Mouse (Mus musculus): Measurements from ENCODE around the gene Pnpla1.

Pnpla1 gene

DNA sequence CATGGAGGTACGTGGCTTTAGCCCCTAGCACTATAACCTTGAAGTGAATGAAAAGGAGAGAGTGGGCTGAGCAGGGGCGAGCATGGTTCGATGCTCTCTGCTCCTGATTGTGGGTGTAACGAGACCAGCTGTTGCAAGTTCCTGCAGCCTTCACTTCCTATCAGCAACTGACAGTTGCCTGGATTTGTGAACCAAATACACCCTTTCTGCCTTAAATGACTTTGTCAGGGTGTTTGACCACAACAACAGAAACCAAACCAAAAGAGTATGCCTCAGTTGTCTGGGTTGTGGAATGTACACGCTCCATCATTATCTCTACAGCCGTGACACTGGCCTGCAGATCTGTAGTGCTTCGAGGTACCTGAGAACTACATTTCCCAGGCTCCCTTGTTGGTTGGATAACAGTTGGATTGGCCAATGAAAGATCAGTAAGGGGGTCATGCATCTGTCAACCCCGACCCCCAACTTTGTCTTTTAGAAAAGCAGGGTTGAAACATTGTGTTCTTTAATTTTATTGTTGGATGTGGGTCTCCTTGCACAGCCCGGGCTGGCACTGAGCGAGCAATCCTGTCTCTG lies 25.8 kb downstream of the Pnpla1 start:
- ATAC-seq (ENCODE audit: low TSS enrichment): no peak

- ATAC-seq (ENCODE audit: low TSS enrichment): no peak
Observed at GRCm38 (mm10) chr17:28885231-28885630, 27.0 kb downstream of the Pnpla1 start.

DNA sequence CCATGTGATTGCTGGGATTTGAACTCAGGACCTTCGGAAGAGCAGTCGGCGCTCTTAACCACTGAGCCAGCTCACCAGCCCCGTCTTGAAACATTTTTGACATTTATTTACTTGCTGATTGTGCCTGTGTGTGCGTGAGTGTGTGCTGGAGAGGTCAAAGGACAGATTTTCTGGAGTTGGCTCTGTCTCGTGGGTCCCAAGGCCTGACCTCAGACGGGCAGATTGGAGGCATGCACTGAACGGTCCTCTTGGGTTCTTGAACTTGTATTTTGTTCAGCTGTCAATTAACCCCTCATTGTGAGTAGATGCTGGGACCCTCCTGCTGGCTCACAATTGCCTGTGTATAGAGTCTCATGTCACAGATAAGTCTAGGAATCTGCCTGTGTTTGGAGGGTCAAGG lies 28.1 kb downstream of the Pnpla1 start:
- ATAC-seq (ENCODE audit: low TSS enrichment): no peak

DNA sequence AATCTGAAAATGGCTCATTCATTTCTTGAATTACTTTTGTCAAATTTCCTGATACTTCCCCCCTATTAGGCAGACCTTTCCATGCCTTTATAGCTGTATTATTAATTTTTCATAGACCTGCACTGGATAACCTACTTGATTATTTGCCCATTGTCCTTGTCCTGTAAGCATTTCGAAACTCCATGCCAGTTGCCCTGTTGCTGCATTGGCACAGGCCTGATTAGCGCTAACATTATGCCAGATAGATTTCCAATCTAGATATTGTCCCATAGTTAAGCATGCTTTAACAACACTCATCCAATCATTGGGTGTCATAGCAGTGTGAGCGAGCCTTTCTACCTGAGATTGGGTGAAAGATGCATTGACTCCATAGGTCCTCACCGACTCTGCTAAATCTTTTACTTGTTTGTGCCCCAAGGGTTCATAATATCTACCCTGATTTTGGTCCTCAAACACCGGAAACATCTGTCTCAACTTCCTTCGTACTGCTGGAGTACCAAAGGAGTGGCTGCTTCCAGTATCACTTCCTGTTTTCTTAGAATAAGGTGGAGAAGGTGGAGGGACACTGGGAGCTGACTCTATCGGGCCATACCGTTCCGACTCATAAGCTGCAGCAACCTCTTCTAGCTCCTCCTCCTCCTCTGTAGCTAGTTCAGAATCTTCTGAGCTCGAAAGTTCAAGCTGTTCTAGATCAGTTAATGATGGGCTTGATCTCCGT lies 36.0 kb downstream of the Pnpla1 start:
- ATAC-seq (ENCODE audit: low TSS enrichment): no peak

GRCm38 (mm10) chr17:28895217-28895875 lies 37.1 kb downstream of the Pnpla1 start:
- no peak for ATAC-seq (ENCODE audit: low TSS enrichment)

DNA sequence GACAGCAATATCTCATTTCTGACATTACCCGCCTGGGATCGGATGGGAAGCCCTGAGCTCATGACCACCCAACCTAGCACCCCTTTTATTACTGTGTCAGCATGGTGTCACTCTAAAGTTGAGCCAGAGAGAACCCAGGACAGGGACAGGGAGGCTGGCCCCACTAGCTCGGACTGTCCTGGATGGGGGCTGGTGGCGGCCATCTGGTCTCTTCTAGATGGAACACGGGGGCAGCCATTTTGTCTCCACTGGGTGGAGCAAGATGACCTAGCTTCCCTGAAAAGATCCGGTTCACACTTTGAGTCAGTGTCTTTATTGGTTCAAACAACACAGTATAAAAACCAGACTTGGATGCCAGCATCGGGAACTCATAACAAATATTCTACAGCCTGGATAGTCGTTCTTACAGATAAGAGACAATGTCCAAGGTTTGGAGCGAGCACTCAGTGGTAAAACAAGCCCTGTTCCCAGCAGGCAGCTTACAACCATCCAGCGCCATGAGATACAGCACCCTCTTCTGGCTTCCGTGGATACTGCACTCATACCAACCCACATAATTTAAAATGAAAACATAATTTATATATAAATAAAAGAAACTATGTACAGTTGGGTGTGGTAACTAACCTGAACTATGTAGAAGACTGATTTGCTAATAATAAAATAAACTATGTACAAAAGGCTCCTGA lies 38.0 kb downstream of the Pnpla1 start:
- ATAC-seq (ENCODE audit: low TSS enrichment): no peak

DNA sequence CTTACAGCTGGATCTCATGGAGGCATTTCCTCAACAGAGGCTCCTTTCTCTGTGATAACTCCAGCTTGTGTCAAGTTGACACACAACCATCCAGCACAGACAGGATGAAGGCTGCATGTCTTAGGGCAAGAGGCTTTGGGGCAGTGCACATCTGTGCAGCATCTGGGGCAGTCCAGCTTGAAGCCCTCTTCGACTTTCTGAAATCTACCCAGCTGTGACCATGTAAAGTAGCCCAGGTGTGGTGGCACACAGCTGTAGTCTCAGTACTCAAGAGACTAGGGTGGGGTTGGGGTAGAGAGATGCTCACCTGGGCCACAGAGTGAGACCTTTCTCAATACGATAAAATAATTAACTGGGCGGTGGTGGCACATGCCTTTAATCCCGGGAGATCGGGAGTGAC lies 39.6 kb downstream of the Pnpla1 start:
- ATAC-seq (ENCODE audit: low TSS enrichment): no peak

DNA sequence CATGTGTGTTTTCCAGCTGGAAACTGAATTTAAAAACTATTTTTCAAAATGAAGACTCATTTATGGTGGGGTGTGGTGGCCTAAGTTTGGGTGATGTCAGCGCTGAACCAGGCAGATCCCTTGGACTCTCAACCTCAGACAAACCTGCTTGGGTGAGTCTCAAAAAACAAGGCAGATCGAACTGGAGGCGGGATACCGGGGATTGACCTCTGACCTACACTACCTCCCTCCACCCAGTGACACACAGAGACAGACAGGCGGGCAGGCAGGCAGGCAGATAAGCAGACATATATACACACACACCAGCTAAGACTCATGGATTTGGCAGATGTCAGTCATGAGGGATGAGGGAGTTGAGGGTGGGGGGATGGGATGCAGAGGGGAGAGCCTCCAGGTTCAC lies 40.0 kb downstream of the Pnpla1 start:
- ATAC-seq (ENCODE audit: low TSS enrichment): no peak

- ATAC-seq (ENCODE audit: low TSS enrichment): no peak
Observed at GRCm38 (mm10) chr17:28899427-28899826, 41.2 kb downstream of the Pnpla1 start.

DNA sequence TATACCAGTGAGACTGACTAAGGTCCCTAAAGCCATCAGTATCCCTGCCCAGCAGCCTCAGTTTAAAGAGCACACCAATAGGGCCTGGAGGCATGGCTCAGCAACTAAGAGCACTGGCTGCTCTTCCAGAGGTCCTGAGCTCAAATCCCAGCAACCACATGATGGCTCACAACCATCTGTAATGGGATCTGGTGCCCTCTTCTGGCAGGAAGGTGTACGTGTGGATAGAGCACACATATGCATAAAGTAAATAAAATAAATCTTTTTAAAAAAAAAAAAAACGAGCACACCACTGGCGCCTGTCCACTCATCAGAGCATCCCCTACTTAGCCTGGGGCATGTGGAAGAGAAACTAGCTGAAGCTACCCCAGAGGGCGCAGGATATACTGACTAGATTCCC lies 43.3 kb downstream of the Pnpla1 start:
- no peak for ATAC-seq (ENCODE audit: low TSS enrichment)

DNA sequence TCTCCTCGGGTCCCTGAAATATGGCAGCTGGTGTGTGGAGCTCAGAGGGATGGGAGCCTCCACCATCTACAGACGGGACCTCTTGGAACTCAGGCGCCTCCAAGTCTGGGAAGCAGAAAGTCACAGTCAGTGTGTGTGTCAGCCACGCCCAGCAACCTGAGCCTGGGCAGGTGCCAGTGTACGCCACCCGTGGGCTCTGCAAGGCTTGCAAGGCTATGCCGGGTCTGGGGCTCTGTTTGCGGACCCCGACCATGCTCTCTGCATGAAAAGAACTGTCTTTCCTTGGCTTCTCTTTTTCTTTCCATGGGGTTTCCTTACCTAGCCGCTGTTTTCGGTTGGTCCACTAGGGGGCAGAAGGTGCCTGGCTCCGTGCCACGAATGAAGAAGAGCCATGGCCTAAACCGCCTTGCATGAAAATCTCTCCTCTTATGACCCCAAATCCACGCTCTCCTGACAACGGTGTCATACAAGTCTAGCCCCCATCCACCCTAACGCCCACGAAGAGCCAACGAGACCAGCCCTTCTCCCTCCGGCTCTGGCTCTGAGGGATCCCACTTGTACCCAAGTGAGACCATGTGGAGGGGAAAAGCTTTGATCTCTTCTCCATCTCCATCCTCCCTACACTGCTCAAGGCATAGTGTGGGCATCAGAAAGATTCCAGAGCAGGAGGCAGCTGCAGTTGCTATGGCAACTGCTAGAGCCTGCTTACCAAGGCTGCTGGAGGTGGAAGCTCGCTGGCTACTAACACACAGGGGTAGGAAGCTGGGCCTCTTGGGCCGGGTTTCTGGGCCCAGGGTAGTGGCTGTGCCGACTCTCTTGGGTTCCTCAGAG lies 46.5 kb downstream of the Pnpla1 start:
- peak; percentile 94 for ATAC-seq (ENCODE audit: low TSS enrichment)

DNA sequence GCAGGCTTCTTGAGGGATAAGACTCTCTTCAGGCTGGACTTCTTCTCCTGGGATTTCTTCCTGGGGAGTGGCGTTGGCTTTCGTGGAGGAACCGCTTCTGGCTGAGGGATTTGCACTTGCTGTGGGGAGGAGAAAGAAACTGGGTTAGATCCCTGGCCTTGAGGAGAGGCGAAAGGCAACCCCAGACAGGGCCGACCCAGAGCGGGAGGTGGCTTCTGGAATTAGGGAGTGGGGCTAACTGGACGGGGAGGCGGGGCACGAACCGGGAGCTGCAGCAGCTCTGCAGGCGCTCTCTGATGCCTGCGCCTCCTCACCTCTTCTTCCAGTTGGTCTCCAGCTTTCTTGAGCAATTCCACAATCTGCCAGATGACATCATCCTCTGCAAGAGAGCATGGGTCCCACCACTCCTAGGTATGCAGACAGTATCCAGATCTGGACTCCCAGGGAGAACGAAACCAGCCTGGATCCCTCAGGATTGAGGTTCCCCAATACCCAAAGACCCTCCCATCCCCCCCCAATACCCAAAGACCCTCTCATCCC lies 47.2 kb downstream of the Pnpla1 start:
- ATAC-seq (ENCODE audit: low TSS enrichment): peak; percentile 28; the same call in 1 of the 2 replicates

GRCm38 (mm10) chr17:28907959-28908358 lies 49.7 kb downstream of the Pnpla1 start:
- peak; percentile 72 for ATAC-seq (ENCODE audit: low TSS enrichment)

- no peak for ATAC-seq (ENCODE audit: low TSS enrichment)
Observed at GRCm38 (mm10) chr17:28909252-28909941, 51.2 kb downstream of the Pnpla1 start.

- ATAC-seq (ENCODE audit: low TSS enrichment): no peak
Observed at GRCm38 (mm10) chr17:28910139-28910538, 51.9 kb downstream of the Pnpla1 start.

- no peak for ATAC-seq (ENCODE audit: low TSS enrichment)
Observed at GRCm38 (mm10) chr17:28913200-28913599, 55.0 kb downstream of the Pnpla1 start.

DNA sequence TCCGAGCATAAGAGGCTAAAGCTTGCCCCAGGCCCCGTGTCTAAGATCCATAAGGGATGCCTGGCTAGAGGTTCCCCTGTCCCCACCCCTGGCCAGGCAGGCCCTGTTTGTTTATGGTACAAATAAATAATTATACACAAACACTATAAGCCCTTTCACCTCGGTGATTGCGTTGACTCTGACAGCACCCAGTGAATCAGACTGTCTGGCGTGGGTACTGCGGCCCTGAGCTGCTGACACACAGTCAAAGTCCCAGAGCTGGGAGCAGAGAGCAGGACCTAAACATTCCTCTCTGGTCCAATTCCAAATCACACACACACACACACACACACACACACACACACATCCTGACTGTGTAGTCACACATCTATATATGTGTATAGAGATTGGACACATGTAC lies 55.7 kb downstream of the Pnpla1 start:
- no peak for ATAC-seq (ENCODE audit: low TSS enrichment)

- ATAC-seq (ENCODE audit: low TSS enrichment): no peak
Observed at GRCm38 (mm10) chr17:28915060-28915628, 56.9 kb downstream of the Pnpla1 start, which contains the start of gene 4930539E08Rik. 4930539E08Rik (minus strand) TSS chr17:28915324.

DNA sequence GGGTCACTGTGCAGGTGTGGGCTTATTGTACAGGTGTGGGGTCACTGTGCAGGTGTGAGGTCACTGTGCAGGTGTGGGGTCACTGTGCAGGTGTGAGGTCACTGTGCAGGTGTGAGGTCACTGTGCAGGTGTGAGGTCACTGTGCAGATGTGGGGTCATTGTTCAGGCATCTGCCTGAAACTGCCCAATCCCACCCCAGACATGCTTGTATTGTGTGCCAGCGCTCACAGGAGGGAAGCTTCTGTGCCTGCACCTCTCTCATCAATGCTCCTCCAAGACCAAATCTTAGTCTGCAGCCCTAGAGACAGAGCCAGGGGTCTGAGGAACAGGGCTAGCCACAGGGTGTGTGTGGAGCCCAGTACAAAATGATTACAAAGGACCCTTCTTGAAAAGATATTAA lies 58.3 kb downstream of the Pnpla1 start:
- no peak for ATAC-seq (ENCODE audit: low TSS enrichment)

DNA sequence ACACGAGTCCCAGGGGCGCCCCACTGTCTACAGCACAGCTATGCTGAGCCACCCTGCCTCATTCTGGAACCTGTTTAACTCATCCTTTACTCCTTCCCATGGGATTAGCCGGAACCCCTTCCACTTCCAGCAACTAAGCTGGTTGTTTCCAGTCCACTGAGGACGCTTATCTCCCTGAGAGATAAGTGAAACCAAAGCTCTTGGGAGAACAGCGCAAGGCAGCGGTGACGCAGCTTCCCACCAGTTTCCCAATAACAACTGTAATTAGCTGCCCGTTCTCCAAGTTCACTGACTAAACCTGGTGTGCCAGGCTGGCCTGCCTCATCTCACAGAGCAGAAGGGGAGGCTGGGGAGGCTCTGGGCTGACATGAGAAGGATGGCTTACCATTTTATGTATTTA lies 62.9 kb downstream of the Pnpla1 start:
- ATAC-seq (ENCODE audit: low TSS enrichment): no peak
